Mouse (Mus musculus): ENCODE results near the gene Amer3.
A peak's percentile ranks its signal among the peaks of the same experiment; 100 is the strongest.
"Not testable (repeated sequence)": the region's sequence is repeated elsewhere in the genome, so short reads cannot be mapped to it uniquely, and the experiment has no call there.

The Amer3 gene

GRCm38 (mm10) chr1:34578851-34579781 lies at the start of gene Amer3:
Gene Amer3 (plus strand): TSS chr1:34579657.
- peak; percentile 83 for DNase-seq (ENCODE audit: low spot score)

GRCm38 (mm10) chr1:34534574-34534973 lies 44.9 kb upstream of the Amer3 start:
- DNase-seq (ENCODE audit: low spot score): not testable (repeated sequence)

- not testable (repeated sequence) for DNase-seq (ENCODE audit: low spot score)
Observed at GRCm38 (mm10) chr1:34535043-34535698, 44.3 kb upstream of the Amer3 start, which contains the start of gene Cfc1. Gene Cfc1 (plus strand): TSS chr1:34535648.

- no peak for DNase-seq (ENCODE audit: low spot score)
Observed at GRCm38 (mm10) chr1:34536291-34536766, 43.1 kb upstream of the Amer3 start.

- peak; percentile 40 for DNase-seq (ENCODE audit: low spot score)
Observed at GRCm38 (mm10) chr1:34536767-34537485, 42.5 kb upstream of the Amer3 start.

- DNase-seq (ENCODE audit: low spot score): no peak
Observed at GRCm38 (mm10) chr1:34547074-34547473, 32.4 kb upstream of the Amer3 start.

GRCm38 (mm10) chr1:34553690-34554089 lies 25.8 kb upstream of the Amer3 start:
- DNase-seq (ENCODE audit: low spot score): no peak

- DNase-seq (ENCODE audit: low spot score): no peak
Observed at GRCm38 (mm10) chr1:34554275-34554674, 25.2 kb upstream of the Amer3 start.

GRCm38 (mm10) chr1:34560843-34561242 lies 18.6 kb upstream of the Amer3 start, which contains the start of gene Prss40:
Gene Prss40 (minus strand): TSS chr1:34560943.
- no peak for DNase-seq (ENCODE audit: low spot score)

- no peak for DNase-seq (ENCODE audit: low spot score)
Observed at GRCm38 (mm10) chr1:34564383-34565045, 14.9 kb upstream of the Amer3 start.

GRCm38 (mm10) chr1:34568120-34568519 lies 11.3 kb upstream of the Amer3 start:
- DNase-seq (ENCODE audit: low spot score): no peak

- no peak for DNase-seq (ENCODE audit: low spot score)
Observed at GRCm38 (mm10) chr1:34569876-34570275, 9.6 kb upstream of the Amer3 start.

- no peak for DNase-seq (ENCODE audit: low spot score)
Observed at GRCm38 (mm10) chr1:34571431-34571830, 8.0 kb upstream of the Amer3 start.

GRCm38 (mm10) chr1:34573221-34573620 lies 6.2 kb upstream of the Amer3 start:
- DNase-seq (ENCODE audit: low spot score): no peak

- no peak for DNase-seq (ENCODE audit: low spot score)
Observed at GRCm38 (mm10) chr1:34579782-34580356, 412 bp downstream of the Amer3 start.

GRCm38 (mm10) chr1:34582218-34582617 lies 2.8 kb downstream of the Amer3 start:
- DNase-seq (ENCODE audit: low spot score): no peak

GRCm38 (mm10) chr1:34583821-34584263 lies 4.4 kb downstream of the Amer3 start:
- no peak for DNase-seq (ENCODE audit: low spot score)

GRCm38 (mm10) chr1:34584736-34585135 lies 5.3 kb downstream of the Amer3 start:
- DNase-seq (ENCODE audit: low spot score): no peak

- no peak for DNase-seq (ENCODE audit: low spot score)
Observed at GRCm38 (mm10) chr1:34587298-34588096, 8.0 kb downstream of the Amer3 start.

GRCm38 (mm10) chr1:34600000-34600399 lies 20.5 kb downstream of the Amer3 start:
- DNase-seq (ENCODE audit: low spot score): no peak

Data from testis, postnatal 10 days (tissue).